Mouse (Mus musculus) testis, adult 2 months (tissue): ENCODE data around the gene Vmn2r110. TPM values are rescaled to one million over a fixed set of nuclear protein-coding genes. Genes with fewer than 3 reads are reported as not detected.

ENCODE experiments used
- H3K27ac ChIP-seq: fragments of 200-500 bp; 2 replicates; pipeline ENCODE4 v1.5.1; 2012; ENCODE audit warnings: low read depth, low read length; ENCODE audit not compliant: control insufficient read depth, insufficient read depth
- H3K27me3 ChIP-seq: fragments of 200-500 bp; 2 replicates; pipeline ENCODE4 v1.6.1; 2012; ENCODE audit warnings: mild to moderate bottlenecking, low read length, moderate library complexity; ENCODE audit not compliant: control insufficient read depth, insufficient read depth
- H3K36me3 ChIP-seq: fragments of 200-500 bp; 2 replicates; pipeline ENCODE4 v1.6.1; 2012; ENCODE audit warnings: mild to moderate bottlenecking, low read length; ENCODE audit not compliant: control insufficient read depth, insufficient read depth
- H3K4me1 ChIP-seq: fragments of 200-500 bp; 2 replicates; pipeline ENCODE4 v1.6.1; 2012; ENCODE audit warnings: low read length; ENCODE audit not compliant: control insufficient read depth, insufficient read depth
- H3K4me3 ChIP-seq: fragments of 200-500 bp; 2 replicates; pipeline ENCODE4 v1.5.1; 2012; ENCODE audit warnings: low read depth, mild to moderate bottlenecking, low read length, moderate library complexity, mixed read lengths; ENCODE audit not compliant: control insufficient read depth
- CTCF ChIP-seq: fragments of 200-500 bp; IDR thresholded peaks from 2 replicates; pipeline ENCODE4 v1.5.1; 2012; ENCODE audit warnings: low read depth, mild to moderate bottlenecking, inconsistent platforms, low read length, moderate library complexity; ENCODE audit not compliant: control insufficient read depth, insufficient read depth, insufficient replicate concordance
- POLR2A ChIP-seq: fragments of 200-500 bp; IDR thresholded peaks from 2 replicates; pipeline ENCODE4 v1.6.1; 2012; ENCODE audit warnings: low read depth, mild to moderate bottlenecking, inconsistent platforms, low read length, moderate library complexity; ENCODE audit not compliant: control insufficient read depth
- polyA plus RNA-seq: library from polyadenylated mRNA; depleted of rRNA; stranded (reverse); fragments of >200 nt; gene quantifications from 2 replicates; pipeline ENCODE4 v1.2.3, GENCODE M21; 2012; rRNA removed

Vmn2r110 gene
- polyA plus RNA-seq, result not detected in 2 replicates

- TF ChIP-seq POLR2A (no peak), CTCF (no peak)
- no peaks in the 10 kb centered on the region for H3K4me1 ChIP-seq
- no peak within 1 kb of the TSS for H3K4me3 ChIP-seq
- no peaks in the 10 kb centered on the region for H3K36me3 ChIP-seq
- no peaks in the 10 kb centered on the region for H3K27me3 ChIP-seq
- no peak within 1 kb of the TSS for H3K27ac ChIP-seq
These were observed at the start of gene Vmn2r110 for GRCm38 (mm10) chr17:20596323-20596722. Vmn2r110 (minus strand) TSS chr17:20596423.

DNA sequence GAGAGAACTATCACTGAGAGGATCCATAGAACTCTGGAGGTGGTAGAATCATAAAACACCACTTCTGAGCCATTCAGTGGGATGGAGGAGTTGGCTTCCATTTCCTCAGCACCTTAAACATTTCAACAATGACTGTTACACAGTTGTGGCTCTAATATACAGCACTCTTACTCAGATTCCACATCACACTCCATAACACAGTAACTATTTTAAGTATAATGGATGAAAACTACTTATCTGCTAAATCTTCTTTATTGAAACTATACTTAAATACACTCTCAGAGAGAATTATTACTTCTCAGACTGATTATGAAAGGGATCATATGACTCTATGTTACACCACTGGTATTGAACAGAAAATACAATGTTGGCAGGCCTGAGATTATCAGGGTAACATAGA, 28.6 kb upstream of the Vmn2r110 start, which contains the start of gene Fpr-rs3:
Gene Fpr-rs3, minus strand, starts transcription at position 101 of the 400 bp plus-strand sequence.
- Histone ChIP-seq H3K27ac (no peak within 1 kb of the TSS), H3K27me3 (no peaks in the 10 kb centered on the region), H3K4me3 (no peak within 1 kb of the TSS), H3K36me3 (no peaks in the 10 kb centered on the region), H3K4me1 (no peaks in the 10 kb centered on the region)
- no peak for TF ChIP-seq CTCF
- TF ChIP-seq POLR2A, result no peak

DNA sequence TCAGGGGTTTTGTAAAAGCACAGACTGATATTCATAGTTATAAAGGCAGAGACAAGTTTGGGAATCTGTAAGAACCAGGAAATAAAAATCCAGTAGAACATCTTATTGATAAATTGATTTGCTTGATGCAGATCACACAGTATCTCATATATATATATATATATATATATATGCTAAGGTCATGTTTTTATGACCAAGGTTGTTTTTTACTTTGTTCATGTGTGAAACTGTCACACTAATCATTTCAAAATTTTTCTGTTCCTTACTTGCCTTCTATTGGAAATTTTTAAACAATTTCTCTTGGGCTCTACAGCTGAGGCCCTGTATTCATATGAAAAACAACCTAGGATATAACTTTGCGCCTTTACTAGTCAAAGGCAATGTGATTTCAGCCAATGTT, 31.6 kb downstream of the Vmn2r110 start, which contains the start of gene Vmn2r109:
Gene Vmn2r109, minus strand, starts transcription at position 101 of the 400 bp plus-strand sequence.
- H3K27me3 ChIP-seq, result no peaks in the 10 kb centered on the region
- no peaks in the 10 kb centered on the region for H3K4me1 ChIP-seq
- no peak within 1 kb of the TSS for H3K27ac ChIP-seq
- H3K36me3 ChIP-seq, result no peaks in the 10 kb centered on the region
- H3K4me3 ChIP-seq, result no peak within 1 kb of the TSS
- TF ChIP-seq CTCF, result no peak
- no peak for TF ChIP-seq POLR2A

Other genes with a start within 250 kb of the Vmn2r110 start
- 0.54 and 0.78 TPM in 2 replicates for gene Vmn1r224, start 182.3 kb downstream of the Vmn2r110 start, polyA plus RNA-seq
- not detected in 2 replicates for gene Vmn2r108, start 115.1 kb downstream of the Vmn2r110 start, polyA plus RNA-seq
- not detected in 2 replicates for gene Vmn1r225, start 98.3 kb downstream of the Vmn2r110 start, polyA plus RNA-seq
- not detected in 2 replicates for gene Vmn2r109, start 31.7 kb downstream of the Vmn2r110 start, polyA plus RNA-seq
- 0.10 TPM in 1 of 2 replicates, not detected in the other for gene Fpr-rs3, start 28.5 kb upstream of the Vmn2r110 start, polyA plus RNA-seq
- gene Vmn1r226, start 86.4 kb upstream of the Vmn2r110 start, polyA plus RNA-seq, result 0.12 and 0.37 TPM in 2 replicates
- gene Vmn1r227, start 133.4 kb upstream of the Vmn2r110 start, polyA plus RNA-seq, result not detected in 2 replicates
- gene Vmn1r228, start 189.7 kb upstream of the Vmn2r110 start, polyA plus RNA-seq, result not detected in 2 replicates
- gene Vmn1r229, start 215.1 kb upstream of the Vmn2r110 start, polyA plus RNA-seq, result not detected in 2 replicates
- not detected in 2 replicates for gene Vmn1r230, start 244.0 kb upstream of the Vmn2r110 start, polyA plus RNA-seq